Mouse (Mus musculus): ENCODE results near the gene Klhdc10.
A peak's percentile ranks its signal among the peaks of the same experiment; 100 is the strongest.

Gene Klhdc10

DNA sequence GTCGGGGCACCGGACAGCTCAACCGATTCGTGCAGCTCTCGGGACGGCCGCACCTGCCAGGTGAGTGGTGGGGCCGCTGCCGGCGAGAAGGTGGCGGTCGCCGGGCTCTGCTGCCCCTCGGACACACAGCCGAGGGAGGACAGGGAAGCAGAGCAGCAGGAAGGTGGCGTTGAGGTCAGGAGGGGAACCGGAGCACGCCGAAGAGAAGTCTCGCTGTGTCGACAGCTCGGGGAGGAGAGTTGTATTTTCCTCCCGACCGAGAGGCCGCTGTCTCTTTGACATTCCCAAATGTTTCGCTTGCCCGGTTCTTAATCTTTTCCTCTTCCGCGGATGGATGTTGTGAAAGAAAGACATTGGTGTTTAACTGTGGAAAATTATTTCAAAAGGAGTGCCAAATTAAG is 423 bp downstream of the Klhdc10 start:
- no peak for DNase-seq (ENCODE audit: low spot score)

DNA sequence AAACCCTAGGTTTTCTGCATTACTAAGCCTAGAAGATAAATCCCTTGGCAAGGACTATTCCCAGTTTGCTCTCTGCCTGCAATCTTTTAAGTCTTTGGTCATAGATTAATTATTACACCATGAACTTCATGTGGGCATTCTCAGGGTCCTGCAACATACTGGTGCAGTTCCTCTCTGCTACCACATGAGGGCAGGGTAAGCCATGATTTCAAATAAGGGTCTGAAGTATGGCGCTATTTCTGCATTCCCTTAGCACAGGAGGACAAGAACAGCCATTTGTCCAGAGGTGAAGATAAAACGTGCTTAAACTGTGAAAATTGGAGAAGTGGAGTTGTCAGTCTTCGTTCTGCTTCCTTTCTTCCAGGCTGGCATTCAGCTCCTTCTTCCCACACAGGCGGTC is 1.8 kb downstream of the Klhdc10 start:
- DNase-seq (ENCODE audit: low spot score): peak; percentile 24

DNA sequence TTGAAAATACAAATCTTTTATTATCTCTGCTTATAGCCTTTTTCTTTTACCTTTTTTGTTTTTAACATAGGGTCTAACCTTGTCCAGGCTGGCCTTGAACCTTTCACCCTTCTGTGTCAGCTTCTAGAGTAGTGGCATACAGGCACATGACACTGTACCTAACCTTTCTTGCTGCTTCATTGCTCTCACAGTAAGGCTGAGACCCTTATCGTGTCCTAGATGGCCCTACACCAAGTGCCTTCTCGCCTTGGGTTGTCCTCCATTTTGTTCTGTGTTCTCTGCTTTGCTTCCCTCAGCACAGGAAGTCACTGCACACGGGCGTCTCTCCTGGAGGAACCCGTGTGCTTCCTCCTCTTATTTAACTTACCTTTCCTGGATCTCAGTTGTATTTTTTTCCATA is 3.0 kb downstream of the Klhdc10 start:
- no peak for DNase-seq (ENCODE audit: low spot score)

DNA sequence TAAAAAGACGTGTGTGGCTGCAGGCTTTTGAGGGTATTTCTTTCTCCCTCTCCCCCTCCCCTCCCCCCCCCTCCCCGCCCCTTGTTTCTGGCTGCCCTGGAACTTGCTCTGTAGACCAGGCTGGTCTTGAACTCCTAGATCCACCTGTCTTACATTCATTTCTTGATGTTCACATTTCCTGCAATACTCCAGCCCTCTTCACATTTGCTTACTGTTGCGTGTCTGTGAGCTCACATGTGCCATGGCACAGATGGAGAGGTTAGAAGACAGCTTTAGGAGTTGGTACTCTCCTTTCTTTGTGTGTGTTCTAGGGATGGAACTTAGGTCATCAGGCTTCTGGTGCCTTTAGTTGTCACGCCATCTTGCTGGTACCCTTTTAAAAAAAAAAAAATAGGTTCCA is 6.6 kb downstream of the Klhdc10 start:
- DNase-seq (ENCODE audit: low spot score): no peak

DNA sequence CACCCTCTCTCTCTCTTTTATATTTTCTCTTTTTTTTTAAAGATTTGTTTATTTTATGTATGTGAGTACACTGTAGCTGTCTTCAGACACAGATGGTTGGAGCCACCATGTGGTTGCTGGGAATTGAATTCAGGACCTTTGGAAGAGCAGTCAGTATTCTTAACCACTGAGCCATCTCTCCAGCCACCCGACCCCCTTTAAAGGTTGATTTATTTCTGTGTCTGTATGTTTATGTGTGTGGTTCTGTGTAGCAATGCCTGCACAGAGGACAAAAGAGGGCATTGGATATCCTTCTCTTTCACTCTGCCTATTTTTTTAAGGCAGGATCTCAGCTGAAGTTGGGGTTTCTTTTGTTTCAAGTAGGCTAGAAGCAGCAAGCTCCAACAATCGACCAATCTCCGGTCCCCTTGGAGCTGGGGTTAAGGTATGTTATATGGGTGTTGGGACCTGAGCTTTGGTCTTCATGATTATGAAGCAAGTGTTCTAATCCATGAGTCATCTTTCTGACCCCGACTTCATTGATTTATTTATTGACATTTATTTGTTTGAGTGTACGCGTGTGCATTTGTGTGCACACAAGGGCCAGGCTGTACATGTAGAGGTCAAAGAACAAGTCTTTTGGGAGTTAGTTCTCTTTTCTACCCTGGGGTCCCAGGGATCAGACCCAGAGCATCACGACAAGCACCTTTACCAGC is 7.9 kb downstream of the Klhdc10 start:
- no peak for DNase-seq (ENCODE audit: low spot score)

DNA sequence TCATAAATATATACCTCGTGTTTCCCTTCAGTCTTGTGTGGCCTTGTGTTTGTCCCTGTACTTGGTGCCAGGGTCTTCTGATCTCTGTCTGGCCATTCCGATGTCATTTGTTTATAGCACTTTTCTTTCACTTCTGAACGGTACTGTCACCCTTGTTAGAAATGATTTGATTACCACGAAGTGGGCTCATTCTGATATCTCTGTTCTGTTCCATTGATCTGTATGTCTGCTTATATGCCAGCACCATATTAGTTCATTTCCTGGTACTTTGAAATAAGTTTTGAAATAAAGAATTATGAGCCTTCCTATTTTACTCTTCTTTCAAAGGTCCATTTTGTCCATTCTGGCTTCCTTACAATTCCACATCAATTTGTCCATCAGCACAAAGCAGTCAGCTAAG is 9.6 kb downstream of the Klhdc10 start:
- no peak for DNase-seq (ENCODE audit: low spot score)

DNA sequence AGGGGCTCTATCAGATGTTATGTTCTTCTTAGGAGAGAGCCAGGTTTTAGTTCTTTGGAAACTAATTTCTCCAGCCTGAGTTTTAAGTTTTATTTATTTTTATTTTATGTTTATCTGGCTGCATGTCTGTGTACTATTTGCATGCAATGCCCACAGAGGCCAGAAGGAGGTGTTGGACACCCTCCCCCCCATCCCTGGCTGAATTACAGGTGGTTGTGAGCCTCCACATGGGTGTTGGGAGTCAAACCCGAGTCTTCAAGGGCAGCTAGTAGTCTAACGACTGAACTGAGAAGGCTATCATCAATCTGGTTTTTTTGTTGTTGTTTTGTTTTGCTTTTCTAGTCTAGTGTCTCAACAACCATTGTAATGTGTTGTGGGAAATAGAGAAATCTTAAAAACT is 14.5 kb downstream of the Klhdc10 start:
- DNase-seq (ENCODE audit: low spot score): no peak

DNA sequence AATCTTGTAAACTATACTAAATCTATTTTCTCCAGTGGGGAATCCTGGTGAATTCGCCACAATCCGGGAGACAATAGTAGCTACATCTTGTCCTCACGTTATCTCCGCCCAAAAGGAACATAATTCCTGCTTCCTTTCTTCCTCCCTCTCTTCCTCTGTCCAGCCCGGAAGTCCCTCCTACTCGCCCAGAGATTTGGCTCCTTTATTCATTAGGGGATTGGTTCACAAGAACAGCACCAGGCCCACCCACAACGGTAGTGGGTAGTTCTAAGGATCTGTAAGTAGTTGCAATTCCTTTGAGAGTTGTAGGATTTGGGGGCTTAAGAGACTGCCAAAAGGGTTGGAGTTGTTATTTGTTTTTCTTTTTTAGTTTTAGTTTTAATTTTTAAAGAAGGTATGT is 15.1 kb downstream of the Klhdc10 start:
- DNase-seq (ENCODE audit: low spot score): no peak

DNA sequence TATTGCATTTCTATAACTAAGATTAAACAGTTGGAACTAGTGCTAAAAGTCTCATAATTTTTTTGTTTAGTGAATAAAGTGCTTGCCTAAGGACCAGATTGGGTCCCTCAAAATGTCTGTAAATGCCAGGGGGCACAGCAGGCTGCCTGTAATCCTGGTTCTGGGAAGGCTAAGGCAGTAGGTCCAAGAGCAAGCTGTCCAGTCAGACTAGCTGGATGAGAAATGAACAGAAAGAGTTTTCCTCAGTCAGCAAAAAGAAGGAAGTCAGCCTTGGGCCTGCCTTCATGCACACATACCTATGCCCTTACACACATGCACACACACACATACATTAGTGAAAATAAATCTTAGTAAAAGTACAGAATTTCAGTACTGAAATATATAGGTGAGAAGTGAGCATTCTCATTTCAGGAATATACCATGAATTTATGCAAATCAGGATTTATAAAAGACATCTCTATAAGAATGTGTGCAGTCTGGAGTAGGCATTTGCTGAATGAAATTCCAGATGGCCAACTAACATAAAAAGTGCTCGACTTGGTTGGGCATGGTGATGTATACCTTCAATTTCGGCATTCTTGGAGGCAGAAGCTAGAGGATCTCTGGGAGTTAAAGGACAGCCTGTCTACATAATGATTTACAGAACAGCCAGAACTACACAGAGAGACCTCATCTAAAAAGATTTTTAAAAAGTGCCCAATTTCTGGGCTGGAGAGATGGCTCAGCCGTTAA is 31.0 kb downstream of the Klhdc10 start:
- no peak for DNase-seq (ENCODE audit: low spot score)

DNA sequence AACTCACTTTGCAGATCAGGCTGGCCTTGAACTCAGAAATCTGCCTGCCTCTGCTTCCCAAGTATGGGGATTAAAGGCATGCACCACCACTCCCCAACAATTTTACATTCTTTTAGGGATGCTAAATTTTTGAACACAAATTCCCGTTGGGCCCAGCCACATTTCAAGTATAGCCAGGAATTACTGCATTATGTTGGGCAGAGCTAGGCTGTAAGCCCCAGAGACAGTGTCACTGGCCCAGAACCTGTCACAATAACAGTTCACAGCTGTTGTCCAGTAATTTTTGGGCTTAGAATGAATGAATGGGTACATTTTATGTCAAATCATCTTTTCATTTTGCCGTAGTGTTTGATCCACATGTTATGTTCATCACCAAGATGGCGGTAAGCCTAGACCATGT is 34.8 kb downstream of the Klhdc10 start:
- DNase-seq (ENCODE audit: low spot score): no peak

DNA sequence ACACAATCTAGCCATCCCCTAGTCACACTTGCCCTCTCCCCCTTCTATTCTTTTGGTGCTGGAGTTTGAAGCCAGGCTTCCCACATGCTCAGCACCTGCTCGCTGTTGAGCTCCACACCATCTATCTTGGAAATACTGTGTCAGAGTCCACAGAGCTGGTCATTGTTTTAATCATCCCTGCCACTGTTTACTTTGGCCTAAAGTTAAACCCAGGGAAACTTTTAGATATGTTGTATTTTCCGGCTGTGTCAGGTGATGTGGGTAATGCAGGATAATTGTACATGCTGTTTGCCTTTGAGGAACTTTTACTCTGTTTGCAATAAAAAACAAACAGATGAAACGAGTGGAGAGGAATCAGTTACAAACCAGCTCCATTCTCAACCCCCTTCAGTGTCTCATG is 35.4 kb downstream of the Klhdc10 start:
- no peak for DNase-seq (ENCODE audit: low spot score)

DNA sequence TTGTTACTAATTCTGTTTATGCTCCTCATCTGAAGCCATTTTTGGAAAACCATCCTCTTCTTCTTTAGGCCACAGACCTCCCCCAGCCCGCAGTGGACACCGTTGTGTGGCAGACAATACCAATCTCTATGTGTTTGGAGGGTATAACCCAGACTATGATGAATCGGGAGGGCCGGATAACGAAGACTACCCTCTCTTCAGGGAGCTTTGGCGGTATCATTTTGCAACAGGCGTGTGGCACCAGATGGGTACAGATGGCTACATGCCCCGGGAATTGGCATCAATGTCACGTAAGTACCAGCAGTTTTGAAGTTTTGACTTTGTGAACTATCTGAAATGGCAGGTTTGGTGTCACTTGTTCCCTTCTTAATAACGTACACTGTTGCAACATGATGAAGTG is 37.9 kb downstream of the Klhdc10 start:
- DNase-seq (ENCODE audit: low spot score): no peak

DNA sequence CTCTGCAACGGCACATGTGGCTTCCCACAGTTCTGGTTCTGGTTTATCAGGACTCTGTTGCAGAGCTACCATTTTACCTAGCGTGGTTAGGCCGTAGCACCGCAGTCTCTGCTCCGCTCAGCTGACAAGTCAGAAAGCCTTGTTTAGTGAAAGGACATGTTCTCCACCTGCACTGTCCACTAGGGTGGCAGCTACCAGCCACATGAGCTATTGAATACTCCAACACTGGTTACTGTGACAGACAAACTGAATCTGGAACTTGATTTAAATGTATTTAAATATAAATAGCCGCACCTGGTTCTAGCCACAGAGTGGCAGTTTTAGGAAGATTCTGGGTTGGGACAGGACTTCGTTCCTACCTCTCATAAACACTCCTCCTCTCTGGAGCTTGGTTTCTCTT is 55.3 kb downstream of the Klhdc10 start:
- DNase-seq (ENCODE audit: low spot score): no peak

DNA sequence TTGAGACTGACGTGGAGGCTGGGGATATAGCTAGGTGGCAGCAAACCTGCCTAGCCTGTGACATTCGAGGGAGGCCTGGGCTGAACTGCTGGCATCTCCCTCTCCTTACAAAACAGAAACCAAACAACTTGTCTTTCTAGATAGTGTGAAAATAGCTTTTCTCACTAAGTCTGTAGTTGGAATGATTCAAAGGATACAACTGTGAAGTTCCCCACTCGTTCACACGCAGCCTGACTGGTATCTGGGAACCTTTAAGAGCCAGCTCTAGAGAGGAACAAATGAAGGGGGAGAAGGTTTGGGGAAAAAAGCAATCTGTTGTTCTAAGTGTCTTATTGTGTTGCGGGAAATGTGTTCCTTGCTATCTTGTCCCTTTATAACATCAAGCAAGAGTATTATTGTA is 57.0 kb downstream of the Klhdc10 start:
- DNase-seq (ENCODE audit: low spot score): no peak

DNA sequence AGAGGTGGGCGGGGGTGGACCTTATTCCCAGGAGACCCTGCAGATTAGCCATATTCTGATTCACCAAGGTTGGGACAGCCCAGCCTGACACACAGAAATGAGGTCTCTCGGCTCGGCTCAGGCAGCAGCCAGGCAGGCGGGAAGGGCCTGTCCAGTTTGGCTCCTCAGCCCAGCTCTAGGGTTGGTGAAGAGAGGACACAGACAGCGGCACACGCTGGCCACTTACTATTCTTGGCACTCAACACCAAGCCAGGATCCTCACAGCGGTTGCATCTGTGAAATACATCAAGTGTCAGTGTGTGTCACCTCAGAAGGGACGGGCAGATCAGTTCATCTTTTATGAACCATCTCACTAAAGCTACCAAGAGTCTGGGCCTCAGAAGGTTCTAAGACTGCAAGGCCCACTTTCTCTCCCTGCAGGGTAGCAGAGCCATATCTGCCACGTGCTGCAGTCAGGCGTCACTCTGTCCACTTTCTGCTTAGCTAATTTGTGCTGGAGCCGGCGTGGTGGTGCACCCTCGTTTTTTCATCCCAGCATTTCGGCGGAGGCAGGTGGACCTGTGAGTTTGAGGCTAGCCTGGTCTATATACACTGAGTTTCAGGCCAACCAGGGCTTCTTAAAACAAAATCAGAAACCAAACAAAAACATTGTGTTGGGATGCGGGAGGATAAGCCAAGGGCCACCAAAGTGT is 57.5 kb downstream of the Klhdc10 start:
- DNase-seq (ENCODE audit: low spot score): no peak

DNA sequence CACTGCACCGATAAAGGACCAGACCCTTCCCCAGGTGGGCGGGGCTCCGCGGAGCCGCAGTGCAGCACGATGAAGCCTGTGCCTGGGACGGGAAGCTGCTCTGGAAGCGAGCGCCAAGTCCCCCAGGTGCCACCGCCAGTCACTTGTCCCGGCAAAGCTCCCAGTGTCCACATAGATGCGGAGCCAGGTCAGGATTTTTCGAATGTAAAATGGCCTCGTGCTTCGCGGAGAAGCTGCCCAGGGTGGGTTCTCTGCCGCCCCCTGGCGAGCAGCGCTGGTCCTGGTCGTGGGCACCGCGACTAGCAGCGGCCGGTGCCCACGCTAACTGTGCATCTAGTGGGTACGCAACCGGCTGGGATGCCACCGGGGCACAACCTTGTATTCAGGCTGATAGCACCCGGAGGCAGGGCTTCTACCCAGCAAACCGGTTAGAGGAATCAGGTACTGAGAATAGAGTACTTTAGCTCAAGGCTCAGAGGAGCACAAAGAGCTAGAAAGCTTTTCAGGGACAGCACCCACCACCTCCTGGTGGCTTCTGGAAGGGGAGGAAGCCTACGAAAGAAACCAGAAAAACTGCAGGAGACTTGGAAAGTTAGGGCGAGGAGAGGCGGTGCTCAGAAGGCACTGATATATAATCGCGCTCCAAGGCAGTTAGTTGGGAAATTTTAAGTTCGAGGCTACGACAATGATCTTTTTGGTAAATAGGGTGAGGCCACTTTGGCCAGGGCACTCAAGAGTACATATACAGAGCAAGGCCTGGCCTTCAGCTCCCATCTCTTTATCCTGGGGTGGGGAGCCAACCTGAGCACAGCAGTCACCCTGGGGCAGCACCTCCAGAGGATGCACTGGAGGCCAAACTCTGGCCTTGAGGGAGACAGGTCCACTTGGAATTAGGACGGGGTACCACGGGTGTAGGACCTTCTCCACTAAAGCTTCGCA is 58.4 kb downstream of the Klhdc10 start:
- DNase-seq (ENCODE audit: low spot score): peak; percentile 80

DNA sequence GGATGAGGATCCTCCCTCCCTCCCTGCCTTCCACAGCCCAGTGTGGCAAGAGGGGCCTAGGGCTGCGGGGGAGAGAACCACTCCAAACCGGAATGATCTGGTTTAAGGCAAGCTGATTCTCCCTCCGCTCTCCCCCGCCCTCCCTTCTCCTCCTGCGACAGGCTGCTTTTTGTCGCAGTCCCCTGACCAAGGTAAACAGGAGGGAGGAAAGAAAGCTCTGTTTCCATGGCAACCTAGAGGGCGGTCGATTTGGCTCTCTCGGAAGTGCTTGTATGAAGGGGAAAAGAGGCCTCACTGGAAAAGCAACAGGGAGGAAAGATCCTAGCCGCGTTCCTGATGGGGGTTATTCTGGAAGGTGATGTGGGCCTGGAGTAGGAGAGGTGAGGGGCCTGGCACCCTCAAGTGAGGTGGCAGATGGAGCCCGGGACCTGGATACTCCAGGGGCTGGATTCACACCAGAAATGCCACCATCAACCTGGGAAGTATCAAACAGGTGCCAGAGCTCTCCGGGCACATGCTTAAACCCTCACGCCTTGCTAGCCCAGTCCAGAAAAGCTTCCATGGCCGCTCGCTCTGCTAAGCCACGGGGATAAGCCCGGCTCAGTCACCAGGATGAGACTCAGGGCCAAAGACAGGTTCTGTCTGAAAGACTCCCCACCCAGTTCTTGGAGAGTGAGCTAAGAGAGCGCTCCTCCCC is 59.2 kb downstream of the Klhdc10 start:
- DNase-seq (ENCODE audit: low spot score): no peak

DNA sequence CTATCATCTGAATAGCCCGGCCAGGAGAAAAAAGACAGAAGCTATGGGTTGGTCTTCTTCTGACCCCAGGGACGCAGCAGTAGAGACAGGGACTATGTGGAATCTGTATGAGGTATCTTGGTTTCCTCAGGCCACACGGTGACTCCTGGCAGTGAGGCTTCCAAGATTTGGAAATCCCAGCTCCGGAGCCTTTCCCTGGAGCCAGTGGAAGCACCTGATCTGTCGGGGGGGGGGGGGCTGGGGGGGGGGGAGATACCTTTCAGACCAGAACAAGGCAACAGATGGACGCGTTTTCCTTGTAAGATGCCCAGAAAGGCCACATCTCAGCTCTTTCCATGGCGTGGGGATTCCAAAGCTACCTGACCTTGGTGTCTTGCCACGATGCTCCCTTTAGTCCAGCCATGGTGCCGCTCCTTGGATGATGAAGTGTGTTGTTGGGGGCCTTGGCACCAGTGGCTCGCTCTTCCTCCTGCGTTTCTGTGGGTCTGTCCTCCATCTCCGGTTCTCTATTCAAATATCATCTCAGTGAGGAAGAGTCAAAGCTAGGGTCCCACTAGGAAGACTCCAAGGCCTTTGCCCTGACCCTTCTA is 60.2 kb downstream of the Klhdc10 start:
- no peak for DNase-seq (ENCODE audit: low spot score)

DNA sequence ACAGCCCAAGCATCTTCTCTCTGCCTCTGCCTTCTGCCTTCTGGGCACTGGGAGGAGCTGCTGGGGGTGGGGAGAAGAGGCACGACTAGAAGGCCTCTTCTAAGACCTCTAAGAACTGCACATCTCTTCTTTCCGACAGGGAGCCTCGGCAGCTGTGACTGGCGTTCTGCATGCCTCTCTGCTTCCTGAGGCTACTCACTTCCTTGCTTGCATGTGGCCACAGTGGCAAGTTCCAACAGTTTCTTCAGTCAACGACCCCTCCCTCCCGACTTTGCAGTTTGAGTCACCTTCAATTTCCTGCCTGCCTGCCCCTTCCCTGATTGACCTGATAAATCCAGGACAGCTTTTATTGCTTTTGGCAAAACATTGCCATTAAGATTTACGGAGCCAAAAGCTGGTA is 61.2 kb downstream of the Klhdc10 start:
- DNase-seq (ENCODE audit: low spot score): no peak

DNA sequence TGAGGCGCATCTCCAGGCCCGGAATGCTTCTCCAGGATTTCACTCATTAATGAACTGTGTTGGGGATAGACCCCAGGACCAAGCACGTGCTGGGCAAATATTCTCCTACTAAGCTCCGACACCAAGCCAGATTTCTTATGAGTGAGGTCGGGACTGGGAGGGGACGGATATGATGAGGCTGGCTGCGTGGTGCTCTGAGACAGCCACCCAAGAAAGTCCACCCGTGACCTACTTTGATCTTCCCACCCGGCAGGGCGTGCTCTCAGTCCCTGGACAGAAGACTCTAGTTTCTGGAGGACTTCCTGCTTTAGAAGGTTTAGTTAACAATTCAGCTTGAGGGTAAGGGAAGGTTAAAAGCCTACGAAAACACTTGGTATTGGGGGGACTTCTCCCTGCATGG is 63.9 kb downstream of the Klhdc10 start:
- no peak for DNase-seq (ENCODE audit: low spot score)

DNA sequence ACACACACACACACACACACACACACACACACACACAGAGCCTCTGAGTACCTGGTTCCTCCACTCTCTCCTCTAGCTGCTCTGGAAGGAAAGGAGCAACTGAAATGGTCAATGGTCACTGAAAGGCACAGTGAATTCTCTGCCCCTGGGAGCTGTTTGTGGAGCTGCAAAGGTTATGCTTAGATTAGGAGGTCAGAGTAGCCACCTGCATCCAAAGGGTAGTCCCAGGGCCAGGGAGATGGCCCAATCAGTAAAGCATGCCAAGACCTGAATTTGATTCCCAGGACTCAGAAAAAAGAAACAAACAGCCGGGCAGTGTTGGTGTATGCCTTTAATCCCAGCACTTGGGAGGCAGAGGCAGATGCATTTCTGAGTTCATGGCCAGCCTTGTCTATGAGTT is 66.4 kb downstream of the Klhdc10 start:
- no peak for DNase-seq (ENCODE audit: low spot score)

Measured in urinary bladder, postnatal 25 days (tissue).